Mouse (Mus musculus) cortical plate, adult 2 months (tissue): ENCODE results near the gene Stat5b.

Experiments used
- CTCF ChIP-seq: fragments of 200-500 bp; IDR thresholded peaks from 2 replicates; pipeline ENCODE4 v1.5.1; 2011; ENCODE audit warnings: mild to moderate bottlenecking, control low read depth, low read length; ENCODE audit not compliant: insufficient read depth; ENCODE audit errors: extremely low read depth
- POLR2A ChIP-seq: fragments of 200-500 bp; IDR thresholded peaks from 2 replicates; pipeline ENCODE4 v1.6.1; 2011; ENCODE audit warnings: mild to moderate bottlenecking, low read length, control low read depth; ENCODE audit not compliant: insufficient read depth; ENCODE audit errors: extremely low read depth

GRCm38 (mm10) chr11:100826161-100826866, 24.2 kb downstream of the Stat5b start:
- no peak for TF ChIP-seq CTCF
- no peak for TF ChIP-seq POLR2A
